ENCODE assay signal across 10 mouse cellular contexts in genomic region chr10:88381286-88381685, GRCm38 (mm10). TPM values are rescaled to one million over a fixed set of nuclear protein-coding genes. Genes with fewer than 3 reads are reported as not detected.
DNase-seq lines count a peak whose midpoint lies in the region; ATAC-seq and TF ChIP-seq lines count a peak whose summit lies in the region.
"Had no signal": no experiment of that assay in that cellular context is flagged by ENCODE, and none has a peak within 500 bp of the region (broad histone marks: within the 10 kb centered on the region; RNA-seq: fewer than 3 reads in every experiment).

No protein-coding gene starts in this region.

- H3K4me2 ChIP-seq in hindbrain, embryonic 13.5 days: peak overlapping the region; percentile 82; the same call in 1 of the 2 replicates
- no peak overlapping the region for H3K4me2 ChIP-seq in hindbrain, embryonic 11.5 days (replicated peaks; ENCODE audit: low read depth, low read length)
- peak overlapping the region; percentile 88 for H3K4me2 ChIP-seq in lung, embryonic 14.5 days
- peak overlapping the region; percentile 83 for H3K4me2 ChIP-seq in midbrain, embryonic 15.5 days

- no peaks in the 10 kb centered on the region for H3K27me3 ChIP-seq in hindbrain, embryonic 13.5 days
- H3K27me3 ChIP-seq in hindbrain, embryonic 11.5 days (ENCODE audit: control insufficient read depth, insufficient read depth, low read length): no peaks in the 10 kb centered on the region
- no peaks in the 10 kb centered on the region for H3K27me3 ChIP-seq in lung, embryonic 14.5 days (ENCODE audit: insufficient read depth, low read length)
- H3K27me3 ChIP-seq in midbrain, embryonic 15.5 days (replicated peaks): no peaks in the 10 kb centered on the region

- no peak for DNase-seq in hindbrain, embryonic 11.5 days (ENCODE audit: low spot score)
- no peak for DNase-seq in lung, embryonic 14.5 days
- DNase-seq in lung, adult 2 months: no peak
- DNase-seq in right cerebral cortex, postnatal 14 days: no peak
- DNase-seq: lung, postnatal 14 days; spleen, adult 18-20 months had no signal

- no peaks in the 10 kb centered on the region for H3K9me3 ChIP-seq in hindbrain, embryonic 13.5 days
- no peaks in the 10 kb centered on the region for H3K9me3 ChIP-seq in hindbrain, embryonic 11.5 days (ENCODE audit: control insufficient read depth, low read length)
- H3K9me3 ChIP-seq in lung, embryonic 14.5 days (ENCODE audit: low read depth, low read length): no peaks in the 10 kb centered on the region
- H3K9me3 ChIP-seq in midbrain, embryonic 15.5 days: no peaks in the 10 kb centered on the region

- H3K4me1 ChIP-seq in hindbrain, embryonic 13.5 days (replicated peaks): peaks cover 26% of the 10 kb centered on the region
- H3K4me1 ChIP-seq in hindbrain, embryonic 11.5 days (replicated peaks; ENCODE audit: control insufficient read depth, insufficient read depth, low read length): no peaks in the 10 kb centered on the region
- H3K4me1 ChIP-seq in lung, embryonic 14.5 days (ENCODE audit: insufficient read depth): no peaks in the 10 kb centered on the region
- peaks cover 11% of the 10 kb centered on the region for H3K4me1 ChIP-seq in lung, adult 2 months (ENCODE audit: control insufficient read depth, insufficient read depth, low read length)
- H3K4me1 ChIP-seq in cortical plate, adult 2 months (ENCODE audit: control insufficient read depth, insufficient read depth, low read length): peaks cover 7% of the 10 kb centered on the region
- peaks cover 24% of the 10 kb centered on the region for H3K4me1 ChIP-seq in midbrain, embryonic 15.5 days

- TF ChIP-seq POLR2A in lung, adult 2 months (IDR thresholded peaks at IDR 0.05; ENCODE audit: borderline replicate concordance, extremely low read depth, low read depth, low read length): no peak
- TF ChIP-seq POLR2A in cortical plate, adult 2 months (IDR thresholded peaks at IDR 0.05; ENCODE audit: extremely low read depth, insufficient read depth, low read length): no peak

- no peak for ATAC-seq in hindbrain, embryonic 13.5 days (ENCODE audit: low FRiP score)
- no peak for ATAC-seq in hindbrain, embryonic 11.5 days (ENCODE audit: low FRiP score)
- no peak for ATAC-seq in lung, embryonic 14.5 days (ENCODE audit: insufficient read depth)
- no peak for ATAC-seq in midbrain, embryonic 15.5 days (replicated peaks)
- ATAC-seq: activated CD4-positive, CD25-positive, alpha-beta regulatory T cell, adult 4 months had no signal

- H3K36me3 ChIP-seq in hindbrain, embryonic 13.5 days: no peaks in the 10 kb centered on the region
- no peaks in the 10 kb centered on the region for H3K36me3 ChIP-seq in hindbrain, embryonic 11.5 days (ENCODE audit: control insufficient read depth, insufficient read depth, low read length)
- no peaks in the 10 kb centered on the region for H3K36me3 ChIP-seq in lung, embryonic 14.5 days (ENCODE audit: insufficient read depth)
- H3K36me3 ChIP-seq in midbrain, embryonic 15.5 days (replicated peaks): no peaks in the 10 kb centered on the region

- no peak overlapping the region; the same call in 1 of the 2 replicates for H3K9ac ChIP-seq in hindbrain, embryonic 13.5 days
- H3K9ac ChIP-seq in hindbrain, embryonic 11.5 days (ENCODE audit: low read depth, low read length): no peak overlapping the region
- no peak overlapping the region for H3K9ac ChIP-seq in lung, embryonic 14.5 days
- H3K9ac ChIP-seq in midbrain, embryonic 15.5 days: no peak overlapping the region

- no peak overlapping the region for H3K4me3 ChIP-seq in hindbrain, embryonic 13.5 days
- H3K4me3 ChIP-seq in hindbrain, embryonic 11.5 days (ENCODE audit: low read depth, low read length): no peak overlapping the region
- H3K4me3 ChIP-seq in lung, embryonic 14.5 days (ENCODE audit: low read depth, low read length): 0 out of 2 replicates have a peak overlapping the region, but pooled peaks have one; percentile 77
- no peak overlapping the region for H3K4me3 ChIP-seq in lung, adult 2 months (replicated peaks; ENCODE audit: extremely low read depth, low read depth, low read length)
- H3K4me3 ChIP-seq in cortical plate, adult 2 months (ENCODE audit: insufficient read depth, low read length): no peak overlapping the region; the same call in 1 of the 2 replicates
- H3K4me3 ChIP-seq in midbrain, embryonic 15.5 days: no peak overlapping the region

- no peak overlapping the region for H3K27ac ChIP-seq in hindbrain, embryonic 13.5 days
- no peak overlapping the region for H3K27ac ChIP-seq in hindbrain, embryonic 11.5 days (ENCODE audit: low read depth, low read length)
- H3K27ac ChIP-seq in lung, embryonic 14.5 days (ENCODE audit: low read depth): no peak overlapping the region
- H3K27ac ChIP-seq in cortical plate, adult 2 months (ENCODE audit: insufficient read depth, low read length): peak overlapping the region; percentile 39; the same call in 1 of the 2 replicates
- no peak overlapping the region for H3K27ac ChIP-seq in midbrain, embryonic 15.5 days

- 86% methylated on average over 4 of the region's 4 CpGs for WGBS in hindbrain, embryonic 13.5 days
- WGBS in hindbrain, embryonic 11.5 days: 76% methylated on average over 4 of the region's 4 CpGs
- WGBS in lung, embryonic 14.5 days: 82% methylated on average over 4 of the region's 4 CpGs
- 74% methylated on average over 4 of the region's 4 CpGs for WGBS in lung, adult 2 months
- 77% methylated on average over 4 of the region's 4 CpGs for WGBS in midbrain, embryonic 15.5 days

- no peak for TF ChIP-seq CTCF in lung, embryonic 14.5 days (IDR thresholded peaks at IDR 0.05; ENCODE audit: low read depth)
- TF ChIP-seq CTCF in lung, adult 2 months (IDR thresholded peaks at IDR 0.05; ENCODE audit: insufficient read depth, low read length): no peak
- TF ChIP-seq CTCF in cortical plate, adult 2 months (IDR thresholded peaks at IDR 0.05; ENCODE audit: extremely low read depth, insufficient read depth, low read length): no peak

RNA-seq across cellular contexts. Expression of gene Gnptab, which starts 2.4 kb away (rescaled TPM):
- polyA plus RNA-seq in hindbrain, embryonic 13.5 days (2015; fragmentation: Nextera tagmentation; extraction: Ambion mirVana): 13.8 and 15.9 TPM in 2 replicates
- 9.7 and 11.1 TPM in 2 replicates for polyA plus RNA-seq in hindbrain, embryonic 11.5 days (2014; fragmentation: Nextera tagmentation; extraction: Ambion mirVana)
- polyA plus RNA-seq in lung, embryonic 14.5 days (2014; fragmentation: Nextera tagmentation; extraction: Ambion mirVana): 19.7 and 19.8 TPM in 2 replicates
- polyA plus RNA-seq in lung, adult 2 months (2012; rRNA removed): 12.4 and 16.6 TPM in 2 replicates
- polyA plus RNA-seq in cortical plate, adult 2 months (2012; rRNA removed): 41.1 and 43.3 TPM in 2 replicates
- 20.7 and 24.1 TPM in 2 replicates for polyA plus RNA-seq in midbrain, embryonic 15.5 days (2015; fragmentation: Nextera tagmentation; extraction: Ambion mirVana)

RNA-seq across cellular contexts. Expression of gene Dram1, which starts 2.4 kb away (rescaled TPM):
- polyA plus RNA-seq in hindbrain, embryonic 13.5 days (2015; fragmentation: Nextera tagmentation; extraction: Ambion mirVana): 0.41 and 0.55 TPM in 2 replicates
- 0.59 and 1.0 TPM in 2 replicates for polyA plus RNA-seq in hindbrain, embryonic 11.5 days (2014; fragmentation: Nextera tagmentation; extraction: Ambion mirVana)
- polyA plus RNA-seq in lung, embryonic 14.5 days (2014; fragmentation: Nextera tagmentation; extraction: Ambion mirVana): 43.9 and 45.7 TPM in 2 replicates
- polyA plus RNA-seq in lung, adult 2 months (2012; rRNA removed): 326 and 360 TPM in 2 replicates
- 1.6 and 2.0 TPM in 2 replicates for polyA plus RNA-seq in cortical plate, adult 2 months (2012; rRNA removed)
- 0.46 and 0.55 TPM in 2 replicates for polyA plus RNA-seq in midbrain, embryonic 15.5 days (2015; fragmentation: Nextera tagmentation; extraction: Ambion mirVana)

Comparison
In these comparisons a context has a peak if more than half of its experiments do, and no peak if none do; other contexts are left out.
1. RNA of gene Dram1, which starts 2.4 kb away (polyA plus RNA-seq): 326 to 360 TPM in lung, adult 2 months and 43.9 to 45.7 TPM in lung, embryonic 14.5 days; 1.6 to 2.0 TPM in cortical plate, adult 2 months, 0.59 to 1.0 TPM in hindbrain, embryonic 11.5 days, 0.41 to 0.55 TPM in hindbrain, embryonic 13.5 days and 0.46 to 0.55 TPM in midbrain, embryonic 15.5 days; every median in the first group is over 10 times any median in the second.